Mouse (Mus musculus): ENCODE data around the gene Fkbp11.

DNA sequence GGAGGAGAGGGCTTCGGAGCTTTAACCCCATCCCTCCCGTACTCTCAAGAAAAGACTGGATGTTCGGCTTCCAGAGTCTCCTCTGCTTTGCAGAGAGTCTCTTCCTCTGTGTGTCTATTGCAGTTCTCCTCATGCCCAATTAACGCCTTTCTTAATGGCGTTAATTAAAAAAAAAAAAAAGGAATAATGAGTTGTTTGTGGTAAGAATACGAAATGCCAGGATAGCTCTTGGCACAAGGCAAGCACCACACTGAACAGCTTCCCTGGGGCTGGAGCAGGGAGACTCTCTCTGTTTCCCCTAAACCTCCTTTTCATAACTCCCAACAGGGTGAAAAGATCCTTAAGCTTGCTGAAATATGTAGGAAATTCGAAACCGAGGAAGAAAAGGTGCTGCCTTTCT is 5.8 kb downstream of the Fkbp11 start:
- TF ChIP-seq POLR2A (IDR thresholded peaks at IDR 0.05; ENCODE audit: borderline replicate concordance, extremely low read depth, low read depth, low read length), result no peak
- no peak for TF ChIP-seq CTCF (IDR thresholded peaks at IDR 0.05; ENCODE audit: insufficient read depth, low read length)

All from lung, adult 2 months (tissue).